Mouse (Mus musculus) CH12.LX (cell line): ENCODE measurements around the gene Aff2. TPM values are rescaled to one million over a fixed set of nuclear protein-coding genes. Genes with fewer than 3 reads are reported as not detected.

Source experiments
- DNase-seq: peaks from one replicate; pipeline ENCODE4 v3.0.0-alpha.2; 2013; ENCODE audit errors: extremely low read depth
- H3K27ac ChIP-seq: 2 replicates; pipeline ENCODE4 v1.5.1; 2012; ENCODE audit warnings: low read depth, mild to moderate bottlenecking, control low read depth, moderate library complexity; ENCODE audit not compliant: insufficient read depth
- H3K27me3 ChIP-seq: replicated peaks from 2 replicates; pipeline ENCODE3; 2012; ENCODE audit warnings: inconsistent platforms
- H3K36me3 ChIP-seq, 2 experiments: replicated peaks in 1 of 2; 2 replicates each; pipeline versions ENCODE3 to v1.6.1; 2012; ENCODE audit warnings: inconsistent platforms in 1 of 2, low read length in 1 of 2, mild to moderate bottlenecking in 1 of 2, mixed read lengths in 1 of 2, moderate library complexity in 1 of 2; ENCODE audit not compliant: control insufficient read depth in 1 of 2, insufficient read depth in 1 of 2
- H3K4me1 ChIP-seq, 2 experiments: 2 replicates each; pipeline ENCODE4 v1.6.1; 2012; ENCODE audit warnings: inconsistent platforms in 1 of 2, moderate library complexity in 1 of 2; ENCODE audit not compliant: insufficient read depth in 2 of 2, control insufficient read depth in 1 of 2
- H3K4me2 ChIP-seq: 2 replicates; pipeline ENCODE4 v1.6.1; 2012; ENCODE audit warnings: low read depth, mild to moderate bottlenecking, control low read depth; ENCODE audit not compliant: poor library complexity, insufficient read depth, severe bottlenecking
- H3K4me3 ChIP-seq, 3 experiments: fragments of 150-350 bp in 1 of 3; sonication (generic) in 1 of 3; replicated peaks in 1 of 3; 2 replicates each; pipeline versions ENCODE3 to v1.5.1; 2011 to 2012; ENCODE audit warnings: low read depth in 2 of 3, low read length in 2 of 3, mild to moderate bottlenecking in 2 of 3, moderate library complexity in 2 of 3, control low read depth in 1 of 3, improper control_type of control experiment in 1 of 3, inconsistent platforms in 1 of 3, mixed read lengths in 1 of 3; ENCODE audit not compliant: poor library complexity in 1 of 3
- H3K79me2 ChIP-seq: replicated peaks from 2 replicates; pipeline ENCODE4 v1.6.1; 2012; ENCODE audit warnings: mild to moderate bottlenecking, moderate library complexity; ENCODE audit not compliant: control insufficient read depth, poor library complexity, insufficient read depth, severe bottlenecking; ENCODE audit errors: extremely low read depth
- H3K9ac ChIP-seq: 2 replicates; pipeline ENCODE4 v1.6.1; 2012; ENCODE audit warnings: low read depth, mild to moderate bottlenecking, control low read depth, moderate library complexity; ENCODE audit not compliant: insufficient read depth
- H3K9me3 ChIP-seq: replicated peaks from 2 replicates; pipeline ENCODE3; 2012; ENCODE audit warnings: low read length, inconsistent platforms, mixed read lengths
- CHD2 ChIP-seq: IDR thresholded peaks from 2 replicates; pipeline ENCODE4 v1.6.1; 2011; ENCODE audit warnings: low read length, improper control_type of control experiment
- E2F4 ChIP-seq: IDR thresholded peaks from 2 replicates; pipeline ENCODE4 v1.6.1; 2011; ENCODE audit warnings: low read depth, low read length, improper control_type of control experiment; ENCODE audit not compliant: insufficient replicate concordance
- ELF1 ChIP-seq: IDR thresholded peaks from 2 replicates; pipeline ENCODE4 v1.6.1; 2014; ENCODE audit warnings: low read depth, mild to moderate bottlenecking, inconsistent platforms, low read length, improper control_type of control experiment
- EP300 ChIP-seq: IDR thresholded peaks from 2 replicates; pipeline ENCODE4 v1.6.1; 2011; ENCODE audit warnings: low read length, improper control_type of control experiment
- ETS1 ChIP-seq: conservative IDR thresholded peaks from 2 replicates; pipeline ENCODE4 v1.6.1; 2012; ENCODE audit warnings: low read depth, mild to moderate bottlenecking, inconsistent platforms, low read length, improper control_type of control experiment, moderate library complexity
- GABPA ChIP-seq: IDR thresholded peaks from 2 replicates; pipeline ENCODE4 v1.6.1; 2012; ENCODE audit warnings: low read depth, low read length, improper control_type of control experiment, inconsistent platforms; ENCODE audit not compliant: insufficient replicate concordance
- HCFC1 ChIP-seq: IDR thresholded peaks from 2 replicates; pipeline ENCODE4 v1.6.1; 2012; ENCODE audit warnings: low read depth, mild to moderate bottlenecking, inconsistent platforms, low read length, improper control_type of control experiment
- JUN ChIP-seq: IDR thresholded peaks from 2 replicates; pipeline ENCODE4 v1.6.1; 2011; ENCODE audit warnings: low read depth, mild to moderate bottlenecking, low read length, improper control_type of control experiment, moderate library complexity; ENCODE audit not compliant: insufficient read depth
- JUND ChIP-seq: conservative IDR thresholded peaks from 2 replicates; pipeline ENCODE4 v1.6.1; 2011; ENCODE audit warnings: low read depth, low read length, improper control_type of control experiment
- MAFK ChIP-seq: IDR thresholded peaks from 2 replicates; pipeline ENCODE4 v1.6.1; 2011; ENCODE audit warnings: low read length, improper control_type of control experiment; ENCODE audit not compliant: insufficient replicate concordance
- MAZ ChIP-seq: IDR thresholded peaks from 2 replicates; pipeline ENCODE4 v1.6.1; 2012; ENCODE audit warnings: low read depth, mild to moderate bottlenecking, inconsistent platforms, low read length, improper control_type of control experiment, moderate library complexity
- MEF2A ChIP-seq: IDR thresholded peaks from 2 replicates; pipeline ENCODE4 v1.6.1; 2014; ENCODE audit warnings: low read depth, mild to moderate bottlenecking, inconsistent platforms, low read length, improper control_type of control experiment, borderline replicate concordance
- MYC ChIP-seq: IDR thresholded peaks from 2 replicates; pipeline ENCODE4 v1.6.1; 2011; ENCODE audit warnings: low read depth, mild to moderate bottlenecking, improper control_type of control experiment, low read length
- NELFE ChIP-seq: IDR thresholded peaks from 2 replicates; pipeline ENCODE4 v1.6.1; 2011; ENCODE audit warnings: low read depth, low read length, improper control_type of control experiment
- NRF1 ChIP-seq: IDR thresholded peaks from 2 replicates; pipeline ENCODE4 v1.6.1; 2014; ENCODE audit warnings: low read depth, mild to moderate bottlenecking, inconsistent platforms, low read length, improper control_type of control experiment, moderate library complexity
- POLR2AphosphoS2 ChIP-seq: IDR thresholded peaks from 2 replicates; pipeline ENCODE4 v1.6.1; 2011; ENCODE audit warnings: low read depth, low read length, improper control_type of control experiment
- RAD21 ChIP-seq: IDR thresholded peaks from 2 replicates; pipeline ENCODE4 v1.6.1; 2011; ENCODE audit warnings: low read depth, mild to moderate bottlenecking, low read length, improper control_type of control experiment, moderate library complexity
- RCOR1 ChIP-seq: conservative IDR thresholded peaks from 2 replicates; pipeline ENCODE4 v1.6.1; 2012; ENCODE audit warnings: low read depth, mild to moderate bottlenecking, inconsistent platforms, low read length, improper control_type of control experiment
- SMC3 ChIP-seq: IDR thresholded peaks from 2 replicates; pipeline ENCODE4 v1.6.1; 2011; ENCODE audit warnings: low read depth, low read length, improper control_type of control experiment
- TBP ChIP-seq: conservative IDR thresholded peaks from 2 replicates; pipeline ENCODE4 v1.6.1; 2011; ENCODE audit warnings: low read depth, low read length, improper control_type of control experiment
- TCF12 ChIP-seq: IDR thresholded peaks from 2 replicates; pipeline ENCODE4 v1.6.1; 2014; ENCODE audit warnings: low read depth, mild to moderate bottlenecking, inconsistent platforms, low read length, improper control_type of control experiment
- USF2 ChIP-seq: conservative IDR thresholded peaks from 2 replicates; pipeline ENCODE4 v1.6.1; 2011; ENCODE audit warnings: low read depth, low read length, improper control_type of control experiment
- ZC3H11A ChIP-seq: IDR thresholded peaks from 2 replicates; pipeline ENCODE4 v1.6.1; 2012; ENCODE audit warnings: low read depth, mild to moderate bottlenecking, inconsistent platforms, low read length, improper control_type of control experiment
- ZKSCAN1 ChIP-seq: IDR thresholded peaks from 2 replicates; pipeline ENCODE4 v1.6.1; 2012; ENCODE audit warnings: low read depth, inconsistent platforms, low read length, improper control_type of control experiment, borderline replicate concordance
- ZNF384 ChIP-seq: IDR thresholded peaks from 2 replicates; pipeline ENCODE4 v1.6.1; 2012; ENCODE audit warnings: low read depth, low read length, improper control_type of control experiment, inconsistent platforms
- dilution Hi-C: fragments of 300-500 bp; cut with MboI; formaldehyde crosslinking; loops from 2 replicates; pipeline ENCODE4 v1.14.3; 2020; ENCODE audit warnings: low sequenced_read_pairs; ENCODE audit not compliant: extremely low pct_unique_long_range_greater_than_20kb, extremely low pct_ligation_motif_present
- in situ Hi-C: fragments of 300-500 bp; cut with MboI; formaldehyde crosslinking; loops from 3 replicates; pipeline ENCODE4 v1.14.3; 2019; ENCODE audit warnings: low sequenced_read_pairs, low pct_ligation_motif_present, low pct_unique_long_range_greater_than_20kb, mixed read lengths
- polyA plus RNA-seq: library from polyadenylated mRNA; unstranded; fragments of >175 nt; gene quantifications from 2 replicates; pipeline ENCODE4 v1.2.1, GENCODE M21; 2012; ENCODE audit warnings: low read depth; ENCODE audit not compliant: insufficient read length
- total RNA-seq, 2 experiments: library from RNA; depleted of rRNA; stranded (reverse); fragments of 300-350 nt in 1 of 2; fragments of >200 nt in 1 of 2; gene quantifications; 2 replicates each; pipeline ENCODE4 v1.2.3; 2012 to 2014

Gene Aff2
- total and polyA plus RNA-seq, 3 experiments = not detected

DNA sequence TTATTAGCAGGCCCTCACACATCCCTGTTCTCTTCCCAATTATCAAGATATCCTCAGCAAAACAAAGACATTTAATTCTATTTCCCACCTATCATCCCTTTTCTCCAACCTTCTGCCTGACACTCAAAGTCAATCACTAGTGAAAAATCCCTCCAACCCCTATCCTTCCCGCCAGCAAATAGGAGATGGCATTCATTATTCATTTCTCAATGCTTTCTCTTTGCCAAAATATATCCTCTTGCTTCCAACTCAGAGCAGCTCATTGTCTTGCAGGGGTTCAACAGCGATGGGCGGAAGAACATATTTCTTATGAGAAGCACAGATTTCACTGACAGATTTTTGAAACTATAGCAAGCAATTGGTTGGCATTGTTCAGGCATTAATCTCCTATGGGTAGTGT lies 442.4 kb downstream of the Aff2 start:
- Histone ChIP-seq H3K36me3 (no peaks in the 10 kb centered on the region), H3K27ac (no peak overlapping the region), H3K4me2 (no peak overlapping the region), H3K4me3 (no peak overlapping the region)
- TF ChIP-seq MEF2A (no peak), TCF12 (no peak), SMC3 (no peak), USF2 (no peak), ZNF384 (no peak), MAFK (no peak), ETS1 (no peak), ELF1 (no peak), JUN (no peak), MYC (no peak), NRF1 (no peak), JUND (no peak), NELFE (no peak), GABPA (no peak), HCFC1 (no peak), E2F4 (no peak), RCOR1 (no peak), EP300 (no peak), ZKSCAN1 (no peak), TBP (no peak)
- TF ChIP-seq, all 38 proteins: peak for 0
- no peaks in the 10 kb centered on the region for H3K9me3 ChIP-seq
- H3K27me3 ChIP-seq = no peaks in the 10 kb centered on the region
- H3K79me2 ChIP-seq = no peaks in the 10 kb centered on the region
- in situ Hi-C loops (no loop called here), dilution Hi-C loops (no loop called here)
- DNase-seq = no peak
- H3K4me1 ChIP-seq = no peaks in the 10 kb centered on the region
- no peak overlapping the region for H3K9ac ChIP-seq

DNA sequence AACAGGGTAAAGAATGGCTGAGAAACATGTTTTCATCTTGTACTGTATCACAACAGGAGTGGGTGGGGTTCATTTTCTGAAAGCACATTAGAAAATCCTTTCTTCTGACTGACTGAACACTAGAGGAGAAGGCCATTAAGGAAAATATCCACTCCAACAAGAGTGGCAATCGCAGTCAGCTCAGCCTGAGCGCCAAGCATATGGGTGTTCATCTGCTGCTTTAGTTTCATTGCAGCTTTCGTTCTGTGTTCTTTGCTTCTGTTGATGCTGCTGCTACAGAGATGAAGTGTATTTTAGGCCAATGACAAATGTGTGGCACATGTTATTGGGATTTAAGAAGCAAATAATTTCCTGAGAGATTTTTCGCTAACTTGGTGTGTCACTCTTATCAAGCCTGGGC lies 451.7 kb downstream of the Aff2 start:
- H3K36me3 ChIP-seq = no peaks in the 10 kb centered on the region
- H3K27ac ChIP-seq = no peak overlapping the region
- H3K4me1 ChIP-seq = no peaks in the 10 kb centered on the region
- no peak overlapping the region for H3K4me2 ChIP-seq
- H3K4me3 ChIP-seq = no peak overlapping the region
- dilution Hi-C loops = no loop called here
- in situ Hi-C loops = no loop called here
- no peak overlapping the region for H3K9ac ChIP-seq
- H3K9me3 ChIP-seq = no peaks in the 10 kb centered on the region
- no peak for DNase-seq
- no peaks in the 10 kb centered on the region for H3K79me2 ChIP-seq
- TF ChIP-seq POLR2AphosphoS2 (no peak), ETS1 (no peak), CHD2 (no peak), RCOR1 (no peak), RAD21 (no peak), NRF1 (no peak), TCF12 (no peak), GABPA (no peak), NELFE (no peak), ZKSCAN1 (no peak), JUND (no peak), ZC3H11A (no peak), USF2 (no peak), ELF1 (no peak), MAZ (no peak), E2F4 (no peak), TBP (no peak)
- no peaks in the 10 kb centered on the region for H3K27me3 ChIP-seq
